Mouse (Mus musculus): ENCODE measurements around the gene Olfr763. TPM values are rescaled to one million over a fixed set of nuclear protein-coding genes. Genes with fewer than 3 reads are reported as not detected.
"Not testable (repeated sequence)": the region's sequence is repeated elsewhere in the genome, so short reads cannot be mapped to it uniquely, and the experiment has no call there.

The Olfr763 gene
- total and polyA plus RNA-seq, 3 experiments: not detected

DNA sequence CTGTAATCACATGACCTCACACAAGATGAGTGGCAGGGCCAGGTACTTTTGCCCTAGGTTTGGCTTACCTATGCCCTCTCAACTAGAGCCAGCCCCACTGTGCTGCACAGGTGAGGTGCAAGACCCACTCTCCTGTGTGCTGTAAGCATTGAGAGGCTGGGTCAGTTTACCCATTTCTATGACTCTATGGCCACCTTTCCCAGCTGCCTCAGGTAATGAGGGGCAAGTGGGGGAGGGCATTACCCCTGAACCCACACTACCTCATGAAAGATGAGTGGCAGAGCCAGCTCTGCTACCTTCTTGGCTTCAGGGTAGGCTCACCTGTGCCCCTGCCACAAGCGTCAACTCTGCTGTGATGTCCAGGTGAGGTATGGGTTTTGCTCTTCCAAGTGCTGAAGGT, 14.8 kb upstream of the Olfr763 start:
- Histone ChIP-seq H3K36me3 (ENCODE audit: control insufficient read depth, insufficient read depth, low read length) (no peaks in the 10 kb centered on the region), H3K27ac (no peak overlapping the region), H3K27me3 (ENCODE audit: control insufficient read depth, insufficient read depth, low read length) (no peaks in the 10 kb centered on the region), H3K79me2 (replicated peaks; ENCODE audit: control insufficient read depth, insufficient read depth, low read length) (no peaks in the 10 kb centered on the region), H3K4me3 (no peak overlapping the region), H3K4me1 (ENCODE audit: control insufficient read depth, insufficient read depth, low read length) (no peaks in the 10 kb centered on the region), H3K9ac (ENCODE audit: low read depth, low read length) (no peak overlapping the region)
- intact Hi-C loops (cut with DNase I): no loop called here
- TF ChIP-seq CTCF (IDR thresholded peaks at IDR 0.05): no peak
- no peak for TF ChIP-seq EP300 (IDR thresholded peaks at IDR 0.05; ENCODE audit: insufficient read depth, low read depth, low read length)
- TF ChIP-seq POLR2A (IDR thresholded peaks at IDR 0.05; ENCODE audit: insufficient read depth, low read depth, low read length): no peak
- no peak for DNase-seq
- 96% methylated on average over 1 of the region's 1 CpGs for WGBS

DNA sequence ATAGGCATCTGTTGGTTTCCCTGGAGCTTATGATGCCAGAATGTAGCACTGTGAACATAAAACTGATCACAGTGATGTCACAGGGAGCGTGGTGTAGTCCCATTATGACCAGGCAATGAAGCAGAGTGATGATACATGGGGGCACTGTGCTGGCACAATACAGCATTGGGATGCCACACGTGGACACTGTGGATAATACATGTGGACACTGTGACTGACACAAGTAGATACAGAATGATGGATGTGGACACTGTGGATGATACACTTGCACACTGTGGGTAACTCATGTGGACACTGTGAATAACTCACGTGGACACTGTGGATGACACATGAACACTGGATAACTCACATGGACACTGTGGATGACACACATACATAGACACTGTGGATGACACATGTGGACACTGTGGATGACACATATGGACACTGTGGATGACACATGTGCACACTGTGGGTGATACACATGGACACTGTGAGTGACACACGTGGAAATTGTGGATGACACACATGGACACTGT, 14.0 kb upstream of the Olfr763 start:
- TF ChIP-seq EP300 (IDR thresholded peaks at IDR 0.05; ENCODE audit: insufficient read depth, low read depth, low read length) (no peak), POLR2A (IDR thresholded peaks at IDR 0.05; ENCODE audit: insufficient read depth, low read depth, low read length) (no peak), CTCF (IDR thresholded peaks at IDR 0.05) (no peak)
- Histone ChIP-seq H3K4me1 (ENCODE audit: control insufficient read depth, insufficient read depth, low read length) (no peaks in the 10 kb centered on the region), H3K4me3 (no peak overlapping the region), H3K27ac (no peak overlapping the region), H3K27me3 (ENCODE audit: control insufficient read depth, insufficient read depth, low read length) (no peaks in the 10 kb centered on the region), H3K79me2 (replicated peaks; ENCODE audit: control insufficient read depth, insufficient read depth, low read length) (no peaks in the 10 kb centered on the region), H3K36me3 (ENCODE audit: control insufficient read depth, insufficient read depth, low read length) (no peaks in the 10 kb centered on the region), H3K9ac (ENCODE audit: low read depth, low read length) (no peak overlapping the region)
- WGBS: 66% methylated on average over 4 of the region's 4 CpGs
- DNase-seq: no peak
- intact Hi-C loops (cut with DNase I): no loop called here

DNA sequence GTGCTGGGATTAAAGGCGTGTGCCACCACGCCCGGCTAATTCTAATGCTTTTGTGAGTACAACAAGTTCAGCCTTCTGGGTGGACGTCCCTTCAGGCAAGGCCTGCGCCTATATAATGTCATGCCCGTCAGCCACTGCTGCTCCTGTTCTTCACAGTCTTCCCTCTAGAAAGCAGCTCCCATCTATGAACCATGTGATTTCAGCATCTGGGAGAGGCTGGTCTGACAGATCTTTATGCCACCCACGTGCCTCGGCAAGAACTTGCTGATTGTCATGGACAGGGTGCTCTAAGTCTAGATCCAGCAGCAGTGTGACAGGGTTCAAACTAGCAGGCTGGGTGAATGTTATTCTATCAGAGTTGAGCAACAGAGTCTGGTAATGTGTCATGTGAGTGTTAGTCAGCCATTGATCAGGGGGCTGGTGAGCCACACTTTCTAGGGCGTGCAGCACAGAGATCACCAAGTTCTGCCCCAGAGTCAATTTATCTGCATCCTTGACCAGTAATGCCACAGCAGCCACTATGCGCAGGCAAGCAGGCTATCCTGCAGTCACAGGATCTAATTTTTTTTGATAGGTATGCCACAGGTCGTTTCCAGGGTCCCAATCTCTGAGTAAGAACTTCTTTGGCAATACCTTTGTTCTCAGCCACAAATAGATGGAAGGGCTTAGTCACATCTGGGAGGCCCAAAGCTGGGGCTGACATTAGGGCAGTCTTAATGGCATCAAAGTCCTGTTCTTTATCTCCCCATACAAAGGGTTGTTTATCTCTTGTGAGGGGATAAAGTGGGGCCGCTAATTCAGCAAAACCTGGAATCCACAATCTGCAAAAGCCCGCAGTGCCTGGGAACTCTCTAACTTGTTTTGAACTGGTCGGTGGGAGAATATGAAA, 6.3 kb upstream of the Olfr763 start:
- Histone ChIP-seq H3K36me3 (ENCODE audit: control insufficient read depth, insufficient read depth, low read length) (no peaks in the 10 kb centered on the region), H3K4me1 (ENCODE audit: control insufficient read depth, insufficient read depth, low read length) (no peaks in the 10 kb centered on the region), H3K79me2 (replicated peaks; ENCODE audit: control insufficient read depth, insufficient read depth, low read length) (no peaks in the 10 kb centered on the region), H3K9ac (ENCODE audit: low read depth, low read length) (no peak overlapping the region), H3K27me3 (ENCODE audit: control insufficient read depth, insufficient read depth, low read length) (no peaks in the 10 kb centered on the region; the same call in 1 of the 2 replicates), H3K27ac (no peak overlapping the region), H3K4me3 (no peak overlapping the region)
- TF ChIP-seq EP300 (IDR thresholded peaks at IDR 0.05; ENCODE audit: insufficient read depth, low read depth, low read length): no peak
- TF ChIP-seq CTCF (IDR thresholded peaks at IDR 0.05): no peak
- TF ChIP-seq POLR2A (IDR thresholded peaks at IDR 0.05; ENCODE audit: insufficient read depth, low read depth, low read length): no peak
- no peak for DNase-seq
- WGBS: 65% methylated on average over 14 of the region's 14 CpGs
- intact Hi-C loops (cut with DNase I): no loop called here

DNA sequence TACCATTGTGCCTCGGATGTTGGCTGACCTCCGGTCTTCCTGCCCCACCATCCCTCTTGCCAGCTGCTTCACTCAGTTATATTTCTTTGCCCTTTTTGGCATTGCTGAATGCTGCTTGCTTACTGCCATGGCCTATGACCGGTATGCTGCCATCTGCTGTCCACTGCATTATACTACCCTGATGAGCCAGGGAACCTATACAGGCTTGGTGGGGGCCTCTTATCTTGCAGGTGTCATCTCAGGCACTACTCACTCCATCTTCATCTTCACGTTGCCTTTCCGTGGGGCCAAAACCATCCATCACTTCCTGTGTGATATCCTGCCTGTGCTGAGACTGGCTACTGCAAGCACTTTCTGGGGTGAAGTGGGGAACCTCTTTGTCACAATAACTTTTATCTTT, 920 bp downstream of the Olfr763 start:
- H3K27me3 ChIP-seq (ENCODE audit: control insufficient read depth, insufficient read depth, low read length); intact Hi-C loops (cut with DNase I); H3K4me3 ChIP-seq; H3K36me3 ChIP-seq (ENCODE audit: control insufficient read depth, insufficient read depth, low read length); H3K79me2 ChIP-seq (replicated peaks; ENCODE audit: control insufficient read depth, insufficient read depth, low read length); H3K4me1 ChIP-seq (ENCODE audit: control insufficient read depth, insufficient read depth, low read length); DNase-seq; H3K27ac ChIP-seq; H3K9ac ChIP-seq (ENCODE audit: low read depth, low read length): not testable (repeated sequence)
- WGBS: 59% methylated on average over 2 of the region's 5 CpGs

DNA sequence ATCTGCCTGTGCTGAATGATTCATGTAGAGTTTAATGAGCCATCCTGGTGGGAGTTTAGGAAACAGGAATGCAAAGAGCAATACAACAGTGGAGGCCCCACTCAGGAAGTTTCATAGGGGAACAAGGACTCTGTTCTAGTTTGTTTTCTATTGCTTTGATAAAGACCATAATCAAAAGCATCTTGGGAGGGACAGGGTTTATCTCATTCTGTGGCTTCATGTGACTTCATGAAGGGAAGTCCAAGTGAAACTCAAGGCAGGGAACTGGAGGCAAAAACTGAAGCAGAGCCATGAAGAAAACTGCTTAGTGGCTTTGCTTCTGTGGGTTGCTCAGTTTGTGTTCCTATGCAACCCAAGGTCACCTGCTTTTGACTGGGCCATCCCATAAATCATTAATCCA, 3.9 kb downstream of the Olfr763 start:
- H3K4me3 ChIP-seq: no peak overlapping the region
- no peak for DNase-seq
- no peak overlapping the region for H3K27ac ChIP-seq
- H3K27me3 ChIP-seq (ENCODE audit: control insufficient read depth, insufficient read depth, low read length): peaks cover 1% of the 10 kb centered on the region; the same call in 1 of the 2 replicates
- H3K36me3 ChIP-seq (ENCODE audit: control insufficient read depth, insufficient read depth, low read length): no peaks in the 10 kb centered on the region
- no peaks in the 10 kb centered on the region for H3K79me2 ChIP-seq (replicated peaks; ENCODE audit: control insufficient read depth, insufficient read depth, low read length)
- no peak overlapping the region for H3K9ac ChIP-seq (ENCODE audit: low read depth, low read length)
- intact Hi-C loops (cut with DNase I): no loop called here
- TF ChIP-seq POLR2A (IDR thresholded peaks at IDR 0.05; ENCODE audit: insufficient read depth, low read depth, low read length) (no peak), CTCF (IDR thresholded peaks at IDR 0.05) (no peak), EP300 (IDR thresholded peaks at IDR 0.05; ENCODE audit: insufficient read depth, low read depth, low read length) (no peak)
- no peaks in the 10 kb centered on the region for H3K4me1 ChIP-seq (ENCODE audit: control insufficient read depth, insufficient read depth, low read length)

DNA sequence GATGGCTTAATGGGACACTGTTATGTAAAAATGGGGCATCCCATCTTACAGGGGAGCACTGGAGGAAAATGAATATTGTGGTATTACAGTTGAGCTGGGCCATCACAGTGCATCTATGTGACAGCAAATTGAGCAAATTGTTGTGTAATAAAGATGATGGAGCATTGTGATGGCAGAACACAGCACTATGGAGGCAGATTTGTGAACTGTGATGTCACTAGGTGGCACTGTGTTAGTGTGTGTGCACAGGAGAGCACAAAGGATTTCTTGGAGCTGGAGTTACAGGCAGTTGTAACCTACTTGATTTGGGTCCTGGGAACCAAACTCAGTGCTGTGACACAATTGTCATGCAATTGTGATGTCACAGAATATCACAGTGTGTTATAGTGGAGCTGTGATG, 12.7 kb downstream of the Olfr763 start:
- Histone ChIP-seq H3K79me2 (replicated peaks; ENCODE audit: control insufficient read depth, insufficient read depth, low read length) (no peaks in the 10 kb centered on the region), H3K27me3 (ENCODE audit: control insufficient read depth, insufficient read depth, low read length) (no peaks in the 10 kb centered on the region), H3K4me3 (no peak overlapping the region), H3K4me1 (ENCODE audit: control insufficient read depth, insufficient read depth, low read length) (no peaks in the 10 kb centered on the region), H3K9ac (ENCODE audit: low read depth, low read length) (no peak overlapping the region), H3K36me3 (ENCODE audit: control insufficient read depth, insufficient read depth, low read length) (no peaks in the 10 kb centered on the region), H3K27ac (no peak overlapping the region)
- intact Hi-C loops (cut with DNase I): no loop called here
- DNase-seq: no peak
- TF ChIP-seq CTCF (IDR thresholded peaks at IDR 0.05): no peak
- TF ChIP-seq EP300 (IDR thresholded peaks at IDR 0.05; ENCODE audit: insufficient read depth, low read depth, low read length): no peak
- no peak for TF ChIP-seq POLR2A (IDR thresholded peaks at IDR 0.05; ENCODE audit: insufficient read depth, low read depth, low read length)

Data from heart, adult 2 months (tissue).